Mouse (Mus musculus) erythroblast, embryonic 14.5 days (primary cell): ENCODE data around the gene Chd1. TPM values are rescaled to one million over a fixed set of nuclear protein-coding genes. Genes with fewer than 3 reads are reported as not detected.

Experiments used
- H3K27me3 ChIP-seq: 2 replicates; pipeline ENCODE4 v1.6.1; 2012; ENCODE audit warnings: inconsistent platforms; ENCODE audit not compliant: control insufficient read depth
- H3K36me3 ChIP-seq: 2 replicates; pipeline ENCODE4 v1.6.1; 2012; ENCODE audit warnings: mild to moderate bottlenecking, inconsistent platforms; ENCODE audit not compliant: control insufficient read depth
- H3K4me1 ChIP-seq: 2 replicates; pipeline ENCODE4 v1.6.1; 2012; ENCODE audit warnings: inconsistent platforms; ENCODE audit not compliant: control insufficient read depth
- H3K4me3 ChIP-seq: replicated peaks from 2 replicates; pipeline ENCODE3; 2012; ENCODE audit warnings: moderate library complexity, mild to moderate bottlenecking, inconsistent platforms
- H3K9me3 ChIP-seq: 2 replicates; pipeline ENCODE4 v1.6.1; 2012; ENCODE audit warnings: low read length, inconsistent platforms, mixed read lengths; ENCODE audit not compliant: control insufficient read depth
- GATA1 ChIP-seq: IDR thresholded peaks from 2 replicates; pipeline ENCODE4 v1.6.1; 2012; ENCODE audit warnings: low read length, inconsistent platforms, mixed read lengths
- TAL1 ChIP-seq: IDR thresholded peaks from 3 replicates; pipeline ENCODE4 v1.6.1; 2012; ENCODE audit warnings: low read length, inconsistent platforms, mixed read lengths
- polyA plus RNA-seq: library from polyadenylated mRNA; stranded (reverse); fragments of >175 nt; gene quantifications from 2 replicates; pipeline ENCODE4 v1.2.3, GENCODE M21; 2012

Gene Chd1
- polyA plus RNA-seq, 1 experiment, result 1.4 TPM

GRCm38 (mm10) chr17:15761191-15761590, 56.4 kb downstream of the Chd1 start:
- H3K4me3 ChIP-seq, result no peak overlapping the region
- peaks cover 86% of the 10 kb centered on the region for H3K36me3 ChIP-seq
- H3K27me3 ChIP-seq, result no peaks in the 10 kb centered on the region
- TF ChIP-seq TAL1 (no peak), GATA1 (no peak)
- H3K4me1 ChIP-seq, result no peaks in the 10 kb centered on the region
- H3K9me3 ChIP-seq, result no peaks in the 10 kb centered on the region

GRCm38 (mm10) chr17:15769081-15769724, 64.4 kb downstream of the Chd1 start:
- Histone ChIP-seq H3K9me3 (no peaks in the 10 kb centered on the region), H3K4me3 (no peak overlapping the region), H3K36me3 (peaks cover 80% of the 10 kb centered on the region), H3K4me1 (no peaks in the 10 kb centered on the region), H3K27me3 (no peaks in the 10 kb centered on the region)
- TF ChIP-seq GATA1 (no peak), TAL1 (no peak)

- H3K4me3 ChIP-seq, result no peak overlapping the region
- no peaks in the 10 kb centered on the region for H3K9me3 ChIP-seq
- TF ChIP-seq GATA1, result no peak
- TF ChIP-seq TAL1, result no peak
- H3K36me3 ChIP-seq, result peaks cover 37% of the 10 kb centered on the region
- no peaks in the 10 kb centered on the region for H3K27me3 ChIP-seq
- no peaks in the 10 kb centered on the region for H3K4me1 ChIP-seq
These were observed 69.2 kb downstream of the Chd1 start for GRCm38 (mm10) chr17:15773956-15774355.

GRCm38 (mm10) chr17:15774565-15775215, 69.9 kb downstream of the Chd1 start:
- no peak for TF ChIP-seq GATA1
- no peak for TF ChIP-seq TAL1
- Histone ChIP-seq H3K4me3 (no peak overlapping the region), H3K9me3 (no peaks in the 10 kb centered on the region), H3K27me3 (no peaks in the 10 kb centered on the region), H3K36me3 (peaks cover 29% of the 10 kb centered on the region), H3K4me1 (no peaks in the 10 kb centered on the region)

GRCm38 (mm10) chr17:15776349-15776748, 71.6 kb downstream of the Chd1 start:
- Histone ChIP-seq H3K4me1 (no peaks in the 10 kb centered on the region), H3K9me3 (no peaks in the 10 kb centered on the region), H3K36me3 (peaks cover 13% of the 10 kb centered on the region), H3K4me3 (no peak overlapping the region), H3K27me3 (no peaks in the 10 kb centered on the region)
- TF ChIP-seq GATA1, result no peak
- no peak for TF ChIP-seq TAL1

GRCm38 (mm10) chr17:15777979-15778378, 73.2 kb downstream of the Chd1 start:
- peaks cover under 1% of the 10 kb centered on the region; the same call in 1 of the 2 replicates for H3K36me3 ChIP-seq
- no peaks in the 10 kb centered on the region for H3K4me1 ChIP-seq
- H3K9me3 ChIP-seq, result no peaks in the 10 kb centered on the region
- TF ChIP-seq GATA1 (no peak), TAL1 (no peak)
- no peaks in the 10 kb centered on the region for H3K27me3 ChIP-seq
- H3K4me3 ChIP-seq, result no peak overlapping the region

GRCm38 (mm10) chr17:15787036-15787435, 82.3 kb downstream of the Chd1 start:
- TF ChIP-seq GATA1 (no peak), TAL1 (no peak)
- no peaks in the 10 kb centered on the region for H3K4me1 ChIP-seq
- H3K36me3 ChIP-seq, result no peaks in the 10 kb centered on the region
- no peak overlapping the region for H3K4me3 ChIP-seq
- no peaks in the 10 kb centered on the region for H3K27me3 ChIP-seq
- H3K9me3 ChIP-seq, result no peaks in the 10 kb centered on the region

- no peaks in the 10 kb centered on the region for H3K9me3 ChIP-seq
- H3K27me3 ChIP-seq, result no peaks in the 10 kb centered on the region
- TF ChIP-seq GATA1 (no peak), TAL1 (no peak)
- H3K4me1 ChIP-seq, result no peaks in the 10 kb centered on the region
- H3K36me3 ChIP-seq, result no peaks in the 10 kb centered on the region
- H3K4me3 ChIP-seq, result no peak overlapping the region
These were observed 85.9 kb downstream of the Chd1 start for GRCm38 (mm10) chr17:15790716-15791115.

GRCm38 (mm10) chr17:15799195-15799793, 94.5 kb downstream of the Chd1 start:
- H3K9me3 ChIP-seq, result no peaks in the 10 kb centered on the region
- TF ChIP-seq TAL1 (no peak), GATA1 (no peak)

More at GRCm38 (mm10) chr17:15799195-15799793, 94.5 kb downstream of the Chd1 start:
- no peaks in the 10 kb centered on the region for H3K4me1 ChIP-seq
- H3K4me3 ChIP-seq, result no peak overlapping the region
- no peaks in the 10 kb centered on the region for H3K36me3 ChIP-seq
- no peaks in the 10 kb centered on the region for H3K27me3 ChIP-seq
